Mouse (Mus musculus) lung, postnatal 0 days (tissue): ENCODE measurements around the gene Aldh8a1.

ENCODE experiments used
- CTCF ChIP-seq: IDR thresholded peaks from 2 replicates; pipeline ENCODE4 v1.5.1; 2016; ENCODE audit warnings: antibody characterized with exemption, mild to moderate bottlenecking
- EP300 ChIP-seq: IDR thresholded peaks from 2 replicates; pipeline ENCODE4 v1.6.1; 2016; ENCODE audit warnings: antibody characterized with exemption, mild to moderate bottlenecking, control low read depth

DNA sequence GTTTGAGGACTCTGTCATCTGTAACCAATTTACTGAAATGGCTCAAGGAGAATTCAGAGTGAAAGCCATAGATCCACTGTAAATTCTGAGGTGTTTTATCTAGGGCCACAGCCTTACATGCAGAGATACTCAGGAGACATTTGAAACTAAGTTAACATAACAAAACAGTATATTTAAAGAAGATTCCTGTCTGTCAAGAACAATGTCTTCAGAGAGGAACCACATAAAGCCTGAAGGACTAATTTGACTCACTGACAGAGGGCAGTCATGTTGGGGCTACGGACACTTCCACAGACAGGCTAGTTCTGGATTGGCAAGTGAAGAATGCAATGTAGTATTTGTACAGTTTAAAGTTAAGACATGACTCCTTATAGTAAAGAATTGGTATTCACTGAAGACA lies 62.2 kb downstream of the Aldh8a1 start:
- no peak for TF ChIP-seq EP300
- no peak for TF ChIP-seq CTCF
